Mouse (Mus musculus) embryonic facial prominence, embryonic 10.5 days (tissue): Measurements from ENCODE around the gene Brip1. TPM values are rescaled to one million over a fixed set of nuclear protein-coding genes. Genes with fewer than 3 reads are reported as not detected.

Experiments used
- DNase-seq: peaks from one replicate; pipeline ENCODE4 v3.0.0-alpha.2; 2017; ENCODE audit warnings: low spot score
- H3K27ac ChIP-seq: fragments of 300-500 bp; sonication (generic); replicated peaks from 2 replicates; pipeline ENCODE4 v1.5.1; 2016; ENCODE audit warnings: mild to moderate bottlenecking
- H3K27me3 ChIP-seq: fragments of 300-500 bp; sonication (generic); replicated peaks from 2 replicates; pipeline ENCODE4 v1.6.1; 2016; ENCODE audit warnings: low read depth, mild to moderate bottlenecking; ENCODE audit not compliant: poor library complexity, severe bottlenecking
- H3K36me3 ChIP-seq: fragments of 300-500 bp; sonication (generic); replicated peaks from 2 replicates; pipeline ENCODE4 v1.6.1; 2016; ENCODE audit warnings: mild to moderate bottlenecking, moderate library complexity
- H3K4me1 ChIP-seq: fragments of 300-500 bp; sonication (generic); 2 replicates; pipeline ENCODE4 v1.6.1; 2016
- H3K4me3 ChIP-seq: fragments of 300-500 bp; sonication (generic); 2 replicates; pipeline ENCODE4 v1.5.1; 2016; ENCODE audit warnings: mild to moderate bottlenecking, moderate library complexity
- H3K9me3 ChIP-seq: fragments of 300-500 bp; sonication (generic); 2 replicates; pipeline ENCODE4 v1.6.1; 2016; ENCODE audit warnings: mild to moderate bottlenecking
- WGBS: fragments of 180-500 bp; shearing (Covaris S2); methylation state at CpG from one replicate; pipeline ENCODE4 v1.1.7; 2016; 5-methylcytosine and 5-hydroxymethylcytosine counted together
- polyA plus RNA-seq: library from polyadenylated mRNA; unstranded; fragments of >200 nt; fragmentation: Nextera tagmentation; extraction: Ambion mirVana; gene quantifications from 2 replicates; pipeline ENCODE4 v1.2.1, GENCODE M21; 2016

Gene Brip1
- polyA plus RNA-seq, 1 experiment from 2014 or later: 11.7 TPM

- no peaks in the 10 kb centered on the region for H3K9me3 ChIP-seq
- 79% methylated on average over 8 of the region's 8 CpGs for WGBS
- DNase-seq: no peak
Observed at GRCm38 (mm10) chr11:86050430-86051280, 150.3 kb downstream of the Brip1 start.

GRCm38 (mm10) chr11:86039994-86040393, 161.0 kb downstream of the Brip1 start:
- WGBS: 73% methylated on average over 5 of the region's 5 CpGs
- Histone ChIP-seq H3K27me3 (no peaks in the 10 kb centered on the region), H3K36me3 (no peaks in the 10 kb centered on the region), H3K4me3 (no peak overlapping the region), H3K9me3 (no peaks in the 10 kb centered on the region), H3K4me1 (no peaks in the 10 kb centered on the region), H3K27ac (no peak overlapping the region)
- no peak for DNase-seq

More at GRCm38 (mm10) chr11:86050430-86051280, 150.3 kb downstream of the Brip1 start:
- Histone ChIP-seq H3K4me1 (peaks cover 13% of the 10 kb centered on the region), H3K36me3 (no peaks in the 10 kb centered on the region), H3K27ac (peak overlapping the region; percentile 51), H3K4me3 (no peak overlapping the region), H3K27me3 (no peaks in the 10 kb centered on the region)

GRCm38 (mm10) chr11:86039355-86039754, 161.6 kb downstream of the Brip1 start:
- H3K4me3 ChIP-seq: no peak overlapping the region
- no peak overlapping the region for H3K27ac ChIP-seq
- WGBS: 79% methylated on average over 8 of the region's 8 CpGs
- no peaks in the 10 kb centered on the region for H3K36me3 ChIP-seq
- no peaks in the 10 kb centered on the region for H3K27me3 ChIP-seq
- no peaks in the 10 kb centered on the region for H3K4me1 ChIP-seq
- no peaks in the 10 kb centered on the region for H3K9me3 ChIP-seq
- no peak for DNase-seq

GRCm38 (mm10) chr11:86038701-86039100, 162.3 kb downstream of the Brip1 start:
- Histone ChIP-seq H3K27ac (no peak overlapping the region), H3K9me3 (no peaks in the 10 kb centered on the region), H3K4me3 (no peak overlapping the region), H3K4me1 (no peaks in the 10 kb centered on the region), H3K36me3 (no peaks in the 10 kb centered on the region), H3K27me3 (no peaks in the 10 kb centered on the region)
- DNase-seq: no peak
- 82% methylated on average over 13 of the region's 13 CpGs for WGBS

- Histone ChIP-seq H3K4me1 (peaks cover 2% of the 10 kb centered on the region; the same call in 1 of the 2 replicates), H3K27ac (no peak overlapping the region), H3K4me3 (no peak overlapping the region), H3K36me3 (no peaks in the 10 kb centered on the region), H3K9me3 (no peaks in the 10 kb centered on the region), H3K27me3 (no peaks in the 10 kb centered on the region)
- WGBS: 73% methylated on average over 4 of the region's 4 CpGs
- DNase-seq: no peak
Observed at GRCm38 (mm10) chr11:86032910-86033309, 168.1 kb downstream of the Brip1 start.

GRCm38 (mm10) chr11:86028034-86028433, 173.0 kb downstream of the Brip1 start:
- Histone ChIP-seq H3K36me3 (no peaks in the 10 kb centered on the region), H3K4me1 (peaks cover 25% of the 10 kb centered on the region), H3K4me3 (no peak overlapping the region), H3K27ac (no peak overlapping the region), H3K27me3 (no peaks in the 10 kb centered on the region), H3K9me3 (no peaks in the 10 kb centered on the region)
- 70% methylated on average over 5 of the region's 5 CpGs for WGBS
- no peak for DNase-seq

GRCm38 (mm10) chr11:86026556-86027194, 174.3 kb downstream of the Brip1 start:
- Histone ChIP-seq H3K9me3 (no peaks in the 10 kb centered on the region), H3K36me3 (no peaks in the 10 kb centered on the region), H3K4me3 (no peak overlapping the region), H3K27ac (0 out of 2 replicates have a peak overlapping the region, but pooled peaks have one; percentile 19), H3K4me1 (peaks cover 31% of the 10 kb centered on the region), H3K27me3 (no peaks in the 10 kb centered on the region)
- DNase-seq: peak; percentile 22
- WGBS: 21% methylated on average over 7 of the region's 7 CpGs

GRCm38 (mm10) chr11:86022439-86022838, 178.6 kb downstream of the Brip1 start:
- Histone ChIP-seq H3K9me3 (no peaks in the 10 kb centered on the region), H3K4me1 (peaks cover 25% of the 10 kb centered on the region), H3K27ac (no peak overlapping the region; the same call in 1 of the 2 replicates), H3K36me3 (no peaks in the 10 kb centered on the region), H3K4me3 (no peak overlapping the region), H3K27me3 (no peaks in the 10 kb centered on the region)
- DNase-seq: no peak
- 82% methylated on average over 4 of the region's 4 CpGs for WGBS

GRCm38 (mm10) chr11:86020033-86020432, 181.0 kb downstream of the Brip1 start:
- Histone ChIP-seq H3K36me3 (no peaks in the 10 kb centered on the region), H3K27me3 (no peaks in the 10 kb centered on the region), H3K4me1 (0 out of 2 replicates have a peak, but pooled peaks cover 8% of the 10 kb centered on the region), H3K4me3 (no peak overlapping the region), H3K27ac (no peak overlapping the region), H3K9me3 (no peaks in the 10 kb centered on the region)
- WGBS: 48% methylated on average over 1 of the region's 1 CpGs
- DNase-seq: no peak

- H3K36me3 ChIP-seq: no peaks in the 10 kb centered on the region
- WGBS: 91% methylated on average over 11 of the region's 11 CpGs
- no peak overlapping the region for H3K4me3 ChIP-seq
- H3K9me3 ChIP-seq: no peaks in the 10 kb centered on the region
- no peak overlapping the region for H3K27ac ChIP-seq
- no peaks in the 10 kb centered on the region for H3K27me3 ChIP-seq
- H3K4me1 ChIP-seq: no peaks in the 10 kb centered on the region
- DNase-seq: no peak
Observed at GRCm38 (mm10) chr11:86016242-86016641, 184.8 kb downstream of the Brip1 start.

- Histone ChIP-seq H3K9me3 (no peaks in the 10 kb centered on the region), H3K27ac (no peak overlapping the region), H3K4me1 (no peaks in the 10 kb centered on the region), H3K36me3 (no peaks in the 10 kb centered on the region), H3K4me3 (no peak overlapping the region), H3K27me3 (no peaks in the 10 kb centered on the region)
- WGBS: 84% methylated on average over 2 of the region's 2 CpGs
- no peak for DNase-seq
Observed at GRCm38 (mm10) chr11:86013087-86013486, 187.9 kb downstream of the Brip1 start.

GRCm38 (mm10) chr11:86010458-86010857, 190.5 kb downstream of the Brip1 start:
- H3K27me3 ChIP-seq: no peaks in the 10 kb centered on the region
- H3K4me1 ChIP-seq: no peaks in the 10 kb centered on the region
- DNase-seq: no peak
- H3K36me3 ChIP-seq: no peaks in the 10 kb centered on the region
- H3K4me3 ChIP-seq: no peak overlapping the region
- H3K9me3 ChIP-seq: no peaks in the 10 kb centered on the region
- 87% methylated on average over 4 of the region's 4 CpGs for WGBS
- no peak overlapping the region for H3K27ac ChIP-seq
